Mouse (Mus musculus): ENCODE data around the gene Susd3.
A peak's percentile ranks its signal among the peaks of the same experiment; 100 is the strongest.

The Susd3 gene

DNA sequence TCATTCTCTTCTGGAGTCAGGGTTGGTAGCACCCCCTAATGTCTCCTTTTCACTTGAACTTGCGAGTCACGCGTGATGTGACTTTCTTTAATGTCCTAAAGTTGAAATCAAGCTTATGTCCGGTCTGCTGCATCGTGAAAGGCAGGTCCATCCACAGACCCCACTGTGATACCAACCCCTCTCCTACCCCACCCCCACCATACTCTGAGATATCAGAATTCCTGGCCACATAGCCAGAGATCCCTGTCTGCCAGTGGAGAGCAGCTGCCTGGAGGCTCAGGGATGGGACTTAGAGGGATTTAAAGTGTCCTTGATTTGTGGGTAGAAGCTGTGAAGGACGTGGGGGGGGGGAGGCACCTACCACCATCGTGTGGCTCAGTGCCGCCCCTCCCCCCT is at the start of gene Susd3:
Susd3 (minus strand) TSS at position 240 of the 396 bp plus-strand sequence.
- DNase-seq, result peak; percentile 54

DNA sequence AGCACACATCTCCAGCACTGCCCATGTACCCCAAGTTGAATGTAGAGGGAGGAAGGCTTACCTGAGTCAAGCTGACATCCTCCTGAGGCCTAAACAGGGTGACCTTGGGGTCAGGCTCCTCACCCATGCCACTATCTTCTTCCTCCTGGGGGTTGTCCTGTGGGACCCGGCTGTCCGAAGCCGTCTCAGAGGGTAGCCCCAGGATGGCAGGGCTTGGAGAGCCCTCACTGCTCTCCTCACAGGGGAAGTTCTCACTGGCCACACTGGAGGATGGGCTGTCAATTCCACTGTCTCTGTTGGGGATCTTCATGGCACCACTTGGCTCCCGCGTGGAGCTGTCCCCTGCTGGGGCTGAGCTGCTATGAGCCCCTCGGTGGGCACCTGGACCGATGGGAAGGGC is 47.8 kb upstream of the Susd3 start:
- no peak for DNase-seq

- DNase-seq, result no peak
Observed at GRCm38 (mm10) chr13:49294108-49294507, 45.6 kb upstream of the Susd3 start.

GRCm38 (mm10) chr13:49291949-49292348 is 43.4 kb upstream of the Susd3 start:
- DNase-seq, result no peak

DNA sequence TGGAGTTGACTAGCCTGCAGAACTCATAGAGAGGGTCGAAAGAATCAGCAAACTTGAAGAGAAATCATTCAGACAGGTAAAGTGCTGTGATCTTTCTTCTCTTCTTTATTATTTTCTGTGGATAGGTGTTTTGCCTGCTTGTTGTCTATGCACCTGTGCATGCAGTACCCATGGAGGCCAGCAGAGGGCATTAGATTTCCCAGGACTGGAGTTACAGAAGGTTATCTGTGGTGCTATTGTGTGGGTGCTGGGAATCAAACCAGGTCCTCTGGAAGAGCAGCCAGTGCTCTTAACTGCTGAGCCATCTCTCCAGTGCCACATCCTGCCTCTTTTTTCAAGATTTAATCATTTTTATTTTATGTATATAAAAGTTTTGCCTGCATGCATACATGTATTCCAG is 42.9 kb upstream of the Susd3 start:
- DNase-seq, result peak; percentile 26

GRCm38 (mm10) chr13:49287224-49287623 is 38.7 kb upstream of the Susd3 start:
- DNase-seq, result no peak

DNA sequence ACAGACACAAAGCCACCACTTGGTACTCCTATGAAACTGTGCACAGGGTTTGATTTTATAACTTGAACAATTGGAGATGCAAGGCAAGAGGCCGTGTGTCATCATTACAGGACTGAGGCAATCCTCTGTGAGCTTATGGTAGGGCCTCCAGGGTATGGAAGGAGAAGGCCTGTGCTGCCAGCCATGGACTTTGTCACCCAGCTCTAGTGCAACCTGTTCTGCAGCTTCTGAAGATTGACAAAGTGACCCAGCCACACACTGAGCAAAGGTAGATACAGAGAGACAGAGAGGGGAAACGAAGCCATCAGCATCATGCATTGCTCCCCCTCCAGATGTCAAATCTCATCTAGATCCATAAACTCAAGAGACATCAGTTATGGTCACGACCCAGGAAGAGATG is 38.2 kb upstream of the Susd3 start:
- no peak for DNase-seq

DNA sequence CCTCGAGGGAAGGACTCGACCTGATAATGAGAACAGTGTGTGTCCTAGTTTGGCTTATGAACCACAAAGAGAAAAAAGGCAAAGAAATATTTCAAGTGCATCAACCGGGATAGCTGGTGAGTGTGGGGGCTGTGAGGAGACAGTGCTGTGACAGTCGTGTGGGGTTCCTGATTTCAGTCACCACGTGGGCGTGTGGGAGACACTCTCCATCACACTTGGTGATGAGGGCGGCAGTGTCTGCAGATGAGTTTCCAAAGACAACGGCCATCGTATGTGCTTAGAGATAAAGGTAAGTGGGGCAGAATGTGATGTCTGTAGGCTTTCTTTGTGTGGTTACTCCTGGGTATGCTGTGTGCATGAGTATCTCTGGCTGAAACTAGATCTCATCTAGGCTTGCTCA is 35.2 kb upstream of the Susd3 start:
- no peak for DNase-seq

DNA sequence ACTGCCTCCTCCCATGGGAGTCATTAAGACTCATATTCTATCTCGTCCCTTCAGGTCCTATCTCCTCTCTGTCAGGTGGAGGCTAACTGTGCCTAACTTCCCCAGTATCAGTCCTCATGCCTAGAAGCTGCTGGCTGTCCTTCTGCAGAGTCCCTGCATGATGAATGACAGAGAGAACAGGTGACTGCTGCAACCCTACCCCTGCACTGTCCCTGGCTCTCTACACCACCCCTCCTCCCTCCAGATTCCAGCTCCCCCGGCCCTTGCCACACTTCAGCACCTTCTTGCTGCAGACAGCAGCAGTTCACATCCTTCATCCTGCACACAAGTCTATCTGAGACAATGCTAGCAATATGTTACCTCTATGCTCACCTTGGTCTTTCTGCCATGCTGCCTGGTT is 33.7 kb upstream of the Susd3 start:
- no peak for DNase-seq

GRCm38 (mm10) chr13:49271831-49272765 is 23.6 kb upstream of the Susd3 start:
- no peak for DNase-seq

GRCm38 (mm10) chr13:49270500-49270899 is 22.0 kb upstream of the Susd3 start:
- DNase-seq, result no peak

- no peak for DNase-seq
Observed at GRCm38 (mm10) chr13:49267645-49268044, 19.1 kb upstream of the Susd3 start.

GRCm38 (mm10) chr13:49260036-49260722 is 11.7 kb upstream of the Susd3 start:
- DNase-seq, result no peak

- DNase-seq, result no peak
Observed at GRCm38 (mm10) chr13:49257819-49258313, 9.4 kb upstream of the Susd3 start.

DNA sequence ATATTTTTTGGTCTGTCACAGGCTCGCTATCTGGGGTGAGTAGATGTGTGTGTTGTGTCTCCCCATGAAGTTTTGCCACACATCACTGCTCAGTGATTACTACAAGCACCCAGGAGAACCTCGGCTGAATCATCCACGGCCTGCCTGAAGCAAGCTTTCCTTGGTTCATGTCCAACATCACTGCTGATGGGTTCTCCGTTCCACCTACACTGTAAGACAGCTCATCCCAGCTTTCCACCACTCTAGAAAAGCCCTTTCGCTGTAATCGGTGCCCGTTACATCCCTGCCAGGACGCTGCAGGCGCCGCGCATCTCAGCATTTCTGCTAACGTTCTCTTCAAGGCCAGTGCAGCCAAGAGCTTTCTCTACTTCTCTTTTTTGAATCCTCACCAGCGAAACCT is 4.2 kb upstream of the Susd3 start:
- DNase-seq, result no peak

DNA sequence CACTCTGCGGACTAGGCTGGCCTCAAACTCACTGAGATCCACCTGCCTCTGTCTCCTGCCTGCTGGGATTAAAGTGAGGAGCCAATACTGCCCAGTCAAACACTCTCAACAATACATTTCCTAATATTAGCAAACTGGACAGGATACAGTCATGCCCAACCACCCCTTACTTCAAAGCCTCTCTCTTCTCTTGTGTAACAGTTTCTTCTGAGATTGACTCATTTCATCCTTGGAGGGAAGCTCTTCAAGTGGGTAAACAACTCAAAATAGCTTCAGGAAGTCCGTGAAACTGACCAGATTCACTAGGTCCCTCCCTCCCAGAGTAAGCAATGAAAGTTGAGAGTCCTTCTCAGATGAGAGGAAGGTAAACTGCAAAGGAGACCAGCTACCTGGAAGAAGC is 3.6 kb upstream of the Susd3 start:
- DNase-seq, result no peak

- peak; percentile 66 for DNase-seq
Observed at GRCm38 (mm10) chr13:49250716-49251517, 2.4 kb upstream of the Susd3 start.

DNA sequence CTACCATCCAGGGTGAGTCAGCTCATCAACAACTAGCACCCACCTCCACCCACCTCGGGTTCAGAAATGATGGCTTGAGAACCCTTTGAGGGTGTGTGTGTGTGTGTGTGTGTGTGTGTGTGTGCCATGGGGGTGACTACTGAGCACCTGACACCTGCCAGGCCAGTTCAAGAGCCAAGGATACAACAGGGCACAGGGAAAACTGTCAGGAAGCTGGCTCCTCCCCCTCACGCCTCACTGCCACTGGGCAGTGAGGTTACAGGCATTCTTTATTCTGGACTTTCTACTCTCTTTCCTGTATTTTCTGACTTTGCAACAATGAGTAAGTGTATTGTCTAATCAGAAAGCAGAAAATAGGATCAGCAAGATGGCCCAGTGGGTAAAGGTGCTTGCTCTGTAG is 1.1 kb upstream of the Susd3 start:
- no peak for DNase-seq

- DNase-seq, result no peak
Observed at GRCm38 (mm10) chr13:49248923-49249322, 417 bp upstream of the Susd3 start.

DNA sequence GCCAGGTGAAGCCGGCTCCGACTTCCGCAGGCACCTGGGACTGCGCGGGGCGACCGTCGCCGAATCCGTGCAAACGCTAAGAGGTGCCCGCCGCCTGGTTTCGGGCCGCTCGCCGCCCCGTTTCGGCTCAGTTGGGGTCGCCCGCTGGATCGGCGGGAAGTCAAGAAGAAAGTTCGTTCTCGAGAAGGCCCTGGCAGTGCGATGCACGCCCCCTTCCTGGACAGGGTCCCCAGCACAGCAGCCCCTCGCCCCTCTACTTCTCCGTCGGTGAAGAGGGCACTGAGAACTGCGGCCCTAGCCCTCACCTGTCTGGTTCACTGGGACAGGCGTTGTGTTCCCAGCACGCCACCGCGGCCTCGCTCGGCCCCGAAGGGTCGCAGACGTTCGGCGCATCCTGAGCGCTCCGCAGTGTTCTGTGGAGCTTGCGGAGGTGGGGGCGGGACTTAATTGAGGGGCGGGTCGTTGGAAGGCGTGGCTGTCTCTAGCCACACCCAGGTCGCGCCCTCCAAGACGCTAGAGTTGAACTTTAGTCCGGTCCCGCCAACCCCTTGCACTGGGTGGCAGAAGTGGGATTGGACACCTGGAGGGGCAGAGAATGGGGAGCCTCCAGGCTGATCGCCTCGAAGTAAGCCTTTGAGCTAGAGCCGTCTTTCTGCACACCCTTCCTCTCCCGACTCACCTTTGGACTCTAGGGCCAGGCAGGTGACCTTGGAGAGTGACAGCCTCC is 603 bp downstream of the Susd3 start:
- DNase-seq, result peak; percentile 60

DNA sequence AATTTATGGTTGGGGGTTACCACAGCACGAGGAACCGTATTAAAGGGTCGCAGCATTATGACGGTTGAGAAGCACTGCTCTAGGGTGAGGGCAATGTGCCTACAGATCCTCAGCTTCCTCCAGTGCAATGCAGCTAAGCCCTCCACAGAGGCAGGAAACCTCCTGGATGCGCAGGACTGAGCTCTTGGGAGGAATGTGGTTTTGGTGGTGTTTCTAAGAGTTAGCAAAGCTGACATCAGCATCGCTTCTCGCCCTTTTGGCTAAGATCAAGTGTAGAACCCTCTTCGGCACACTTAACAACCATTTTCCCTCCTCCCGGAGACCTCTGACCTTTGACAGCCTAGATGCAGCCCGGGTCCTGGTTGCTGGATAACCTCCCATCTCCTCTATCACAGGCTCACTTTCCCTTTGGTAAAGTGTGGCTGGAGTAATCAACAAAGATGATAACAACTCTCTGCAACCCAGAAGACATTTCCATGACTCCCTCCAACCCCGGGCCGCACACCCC is 1.2 kb downstream of the Susd3 start:
- DNase-seq, result no peak

DNA sequence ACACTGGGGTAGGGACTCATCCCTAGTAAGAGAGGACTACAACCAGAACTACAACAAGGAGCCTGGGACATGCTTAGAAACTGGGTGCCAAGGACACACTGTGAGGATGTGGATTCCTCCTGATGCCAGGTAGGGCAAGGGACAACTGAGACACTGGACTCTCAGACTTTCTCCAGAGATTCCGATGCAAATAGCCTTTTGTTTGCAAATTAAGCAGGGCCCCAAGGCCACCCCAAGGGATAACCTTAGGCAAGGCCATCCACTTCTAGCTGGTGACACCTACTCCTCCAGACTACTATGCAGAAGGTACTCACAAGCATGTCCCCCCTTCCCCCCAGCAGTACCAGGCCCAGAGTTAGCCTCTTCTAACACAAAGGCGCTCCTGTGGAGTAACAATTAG is 1.9 kb downstream of the Susd3 start:
- no peak for DNase-seq

Measured in retina, postnatal 1 day (tissue).